Mouse (Mus musculus) forebrain, postnatal 0 days (tissue): ENCODE data around the gene Ostf1. TPM values are rescaled to one million over a fixed set of nuclear protein-coding genes. Genes with fewer than 3 reads are reported as not detected.

Source experiments
- ATAC-seq: fragments of 200-750 bp; cut with Nextera tagmentation; 2 replicates; pipeline ENCODE4 v1.8.0; 2017; ENCODE audit warnings: mild to moderate bottlenecking, moderate library complexity
- DNase-seq: peaks from one replicate; pipeline ENCODE4 v3.0.0-alpha.2; 2015
- H3K27ac ChIP-seq: fragments of 300-500 bp; sonication (generic); 2 replicates; pipeline ENCODE4 v1.5.1; 2014; ENCODE audit warnings: low read depth, mild to moderate bottlenecking, antibody characterized with exemption, low read length, moderate library complexity, mixed read lengths
- H3K27me3 ChIP-seq: fragments of 300-500 bp; sonication (generic); 2 replicates; pipeline ENCODE4 v1.6.1; 2014; ENCODE audit warnings: mild to moderate bottlenecking, low read length, mixed read lengths; ENCODE audit not compliant: insufficient read depth
- H3K36me3 ChIP-seq: fragments of 300-500 bp; sonication (generic); 2 replicates; pipeline ENCODE4 v1.6.1; 2014; ENCODE audit warnings: mild to moderate bottlenecking, moderate library complexity; ENCODE audit not compliant: insufficient read depth
- H3K4me1 ChIP-seq: fragments of 300-500 bp; sonication (generic); 2 replicates; pipeline ENCODE4 v1.6.1; 2014; ENCODE audit warnings: antibody characterized with exemption; ENCODE audit not compliant: insufficient read depth
- H3K4me2 ChIP-seq: fragments of 300-500 bp; sonication (generic); 2 replicates; pipeline ENCODE4 v1.6.1; 2014; ENCODE audit warnings: low read depth, mild to moderate bottlenecking, moderate library complexity
- H3K4me3 ChIP-seq: fragments of 300-500 bp; sonication (generic); 2 replicates; pipeline ENCODE4 v1.5.1; 2014; ENCODE audit warnings: low read depth, low read length, mixed read lengths
- H3K9ac ChIP-seq: fragments of 300-500 bp; sonication (generic); 2 replicates; pipeline ENCODE4 v1.6.1; 2014; ENCODE audit warnings: mild to moderate bottlenecking
- H3K9me3 ChIP-seq: fragments of 300-500 bp; sonication (generic); 2 replicates; pipeline ENCODE4 v1.6.1; 2016; ENCODE audit warnings: low read length
- CTCF ChIP-seq: sonication (generic); IDR thresholded peaks from 2 replicates; pipeline ENCODE4 v1.5.1; 2016; ENCODE audit warnings: antibody characterized with exemption, control low read depth, low read depth
- WGBS: fragments of 180-500 bp; shearing (Covaris S2); extraction: QIAGEN DNeasy Blood & Tissue Kit; methylation state at CpG from one replicate; pipeline ENCODE4 v1.1.7; 2014; 5-methylcytosine and 5-hydroxymethylcytosine counted together
- polyA plus RNA-seq: library from polyadenylated mRNA; unstranded; fragments of >200 nt; fragmentation: Nextera tagmentation; extraction: Ambion mirVana; gene quantifications from 2 replicates; pipeline ENCODE4 v1.2.1, GENCODE M21; 2015
- total RNA-seq: library from RNA; depleted of rRNA; stranded (reverse); fragments of >200 nt; gene quantifications from 2 replicates; pipeline ENCODE4 v1.2.3, GENCODE M21; 2014

Ostf1 gene
- total and polyA plus RNA-seq, 2 experiments from 2014 or later, result 30.8 to 37.7 TPM

- Histone ChIP-seq H3K27ac (no peak overlapping the region), H3K4me2 (no peak overlapping the region), H3K9ac (no peak overlapping the region), H3K27me3 (no peaks in the 10 kb centered on the region), H3K4me1 (no peaks in the 10 kb centered on the region), H3K9me3 (no peaks in the 10 kb centered on the region), H3K4me3 (no peak overlapping the region), H3K36me3 (no peaks in the 10 kb centered on the region)
- DNase-seq, result no peak
- TF ChIP-seq CTCF, result no peak
- WGBS, result 84% methylated on average over 5 of the region's 5 CpGs
- no peak for ATAC-seq
Observed at GRCm38 (mm10) chr19:18619060-18619459, 12.6 kb downstream of the Ostf1 start.

- no peak for ATAC-seq
- no peaks in the 10 kb centered on the region for H3K9me3 ChIP-seq
- H3K27ac ChIP-seq, result no peak overlapping the region
- H3K4me2 ChIP-seq, result no peak overlapping the region
- DNase-seq, result no peak
- no peaks in the 10 kb centered on the region for H3K36me3 ChIP-seq
- no peak overlapping the region for H3K4me3 ChIP-seq
- H3K9ac ChIP-seq, result no peak overlapping the region
- no peaks in the 10 kb centered on the region for H3K4me1 ChIP-seq
- no peak for TF ChIP-seq CTCF
- 96% methylated on average over 1 of the region's 1 CpGs for WGBS
- H3K27me3 ChIP-seq, result no peaks in the 10 kb centered on the region
Observed at GRCm38 (mm10) chr19:18617504-18617903, 14.1 kb downstream of the Ostf1 start.

- no peak for DNase-seq
- Histone ChIP-seq H3K4me3 (no peak overlapping the region), H3K4me1 (no peaks in the 10 kb centered on the region), H3K27me3 (no peaks in the 10 kb centered on the region), H3K36me3 (no peaks in the 10 kb centered on the region), H3K27ac (no peak overlapping the region), H3K4me2 (no peak overlapping the region), H3K9ac (no peak overlapping the region), H3K9me3 (no peaks in the 10 kb centered on the region)
- 70% methylated on average over 9 of the region's 9 CpGs for WGBS
- no peak; the same call in 1 of the 2 replicates for ATAC-seq
- TF ChIP-seq CTCF, result no peak
Observed at GRCm38 (mm10) chr19:18615680-18616240, 15.9 kb downstream of the Ostf1 start.

- 85% methylated on average over 7 of the region's 7 CpGs for WGBS
- Histone ChIP-seq H3K4me3 (no peak overlapping the region), H3K36me3 (no peaks in the 10 kb centered on the region), H3K4me1 (no peaks in the 10 kb centered on the region), H3K9me3 (no peaks in the 10 kb centered on the region), H3K4me2 (no peak overlapping the region), H3K27me3 (no peaks in the 10 kb centered on the region), H3K9ac (no peak overlapping the region), H3K27ac (no peak overlapping the region)
- ATAC-seq, result no peak
- TF ChIP-seq CTCF, result no peak
- DNase-seq, result no peak
Observed at GRCm38 (mm10) chr19:18614337-18614736, 17.3 kb downstream of the Ostf1 start.

- H3K9ac ChIP-seq, result no peak overlapping the region
- ATAC-seq (no peak), DNase-seq (no peak)
- TF ChIP-seq CTCF, result no peak
- H3K36me3 ChIP-seq, result no peaks in the 10 kb centered on the region
- WGBS, result 83% methylated on average over 6 of the region's 6 CpGs
- no peaks in the 10 kb centered on the region for H3K9me3 ChIP-seq
- H3K4me3 ChIP-seq, result no peak overlapping the region
- H3K27me3 ChIP-seq, result no peaks in the 10 kb centered on the region
- no peaks in the 10 kb centered on the region for H3K4me1 ChIP-seq
- H3K4me2 ChIP-seq, result no peak overlapping the region
- no peak overlapping the region for H3K27ac ChIP-seq
Observed at GRCm38 (mm10) chr19:18608975-18609374, 22.6 kb downstream of the Ostf1 start.

GRCm38 (mm10) chr19:18607907-18608306, 23.7 kb downstream of the Ostf1 start:
- 45% methylated on average over 7 of the region's 7 CpGs for WGBS
- H3K27ac ChIP-seq, result no peak overlapping the region
- no peaks in the 10 kb centered on the region for H3K4me1 ChIP-seq
- ATAC-seq, result no peak
- TF ChIP-seq CTCF, result no peak
- H3K4me2 ChIP-seq, result no peak overlapping the region
- no peak overlapping the region for H3K9ac ChIP-seq
- H3K4me3 ChIP-seq, result no peak overlapping the region
- H3K27me3 ChIP-seq, result no peaks in the 10 kb centered on the region
- no peak for DNase-seq
- H3K9me3 ChIP-seq, result no peaks in the 10 kb centered on the region
- no peaks in the 10 kb centered on the region for H3K36me3 ChIP-seq

GRCm38 (mm10) chr19:18603011-18603410, 28.6 kb downstream of the Ostf1 start:
- no peak for TF ChIP-seq CTCF
- WGBS, result 72% methylated on average over 6 of the region's 6 CpGs
- ATAC-seq, result no peak

GRCm38 (mm10) chr19:18600611-18601010, 31.0 kb downstream of the Ostf1 start:
- Histone ChIP-seq H3K4me3 (no peak overlapping the region), H3K27me3 (no peaks in the 10 kb centered on the region), H3K27ac (no peak overlapping the region), H3K9ac (no peak overlapping the region), H3K4me1 (no peaks in the 10 kb centered on the region), H3K36me3 (no peaks in the 10 kb centered on the region), H3K9me3 (no peaks in the 10 kb centered on the region), H3K4me2 (no peak overlapping the region)
- no peak for TF ChIP-seq CTCF
- ATAC-seq (no peak; the same call in 1 of the 2 replicates), DNase-seq (no peak)
- WGBS, result 96% methylated on average over 9 of the region's 9 CpGs

More at GRCm38 (mm10) chr19:18603011-18603410, 28.6 kb downstream of the Ostf1 start:
- Histone ChIP-seq H3K4me1 (no peaks in the 10 kb centered on the region), H3K4me2 (no peak overlapping the region), H3K9me3 (no peaks in the 10 kb centered on the region), H3K27ac (no peak overlapping the region), H3K9ac (no peak overlapping the region), H3K4me3 (no peak overlapping the region), H3K36me3 (no peaks in the 10 kb centered on the region), H3K27me3 (no peaks in the 10 kb centered on the region)
- no peak for DNase-seq
